16 mouse cellular contexts compared by ENCODE assay signal in genomic region chr12:83142507-83142906, GRCm38 (mm10).
DNase-seq lines count a peak whose midpoint lies in the region; ATAC-seq and TF ChIP-seq lines count a peak whose summit lies in the region.
"Had no signal": no experiment of that assay in that cellular context is flagged by ENCODE, and none has a peak within 500 bp of the region (broad histone marks: within the 10 kb centered on the region; RNA-seq: fewer than 3 reads in every experiment).

No protein-coding gene starts in this region.

- 0 out of 2 replicates have a peak, but pooled peaks have one; percentile 50 for ATAC-seq in hindbrain, postnatal 0 days
- ATAC-seq in hindbrain, embryonic 12.5 days (ENCODE audit: low FRiP score): no peak
- ATAC-seq in megakaryocyte progenitor cell, adult 5-6 weeks (replicated peaks; ENCODE audit: poor library complexity): no peak
- ATAC-seq: forebrain, embryonic 14.5 days; lung, postnatal 0 days had no signal

- H3K4me1 ChIP-seq in heart, embryonic 10.5 days: peaks cover 56% of the 10 kb centered on the region
- H3K4me1 ChIP-seq in heart, adult 2 months (ENCODE audit: control insufficient read depth, insufficient read depth, low read length): peaks cover 10% of the 10 kb centered on the region
- H3K4me1 ChIP-seq in hindbrain, postnatal 0 days (ENCODE audit: insufficient read depth, low read length): peaks cover 5% of the 10 kb centered on the region; the same call in 1 of the 2 replicates
- peaks cover 7% of the 10 kb centered on the region for H3K4me1 ChIP-seq in hindbrain, embryonic 12.5 days
- H3K4me1 ChIP-seq in kidney, adult 2 months (ENCODE audit: control insufficient read depth, insufficient read depth, low read length): no peaks in the 10 kb centered on the region
- H3K4me1 ChIP-seq: stomach, embryonic 15.5 days had no signal

- no peaks in the 10 kb centered on the region for H3K79me2 ChIP-seq in heart, adult 2 months (replicated peaks; ENCODE audit: control insufficient read depth, insufficient read depth, low read length)

- DNase-seq in heart, embryonic 10.5 days (ENCODE audit: low spot score): no peak
- DNase-seq in heart, adult 2 months: no peak
- DNase-seq in hindbrain, postnatal 0 days (ENCODE audit: low spot score): no peak
- peak; percentile 62 for DNase-seq in Muller cell, postnatal 12 days (ENCODE audit: inconsistent ontology term)
- DNase-seq in heart, postnatal 4 days: peak; percentile 50
- DNase-seq in kidney, adult 2 months: no peak
- DNase-seq: adrenal gland, postnatal 25 days; kidney, adult 11 months; layer of hippocampus, adult 9-11 months had no signal

- H3K9ac ChIP-seq in heart, adult 2 months (ENCODE audit: low read depth, low read length): no peak overlapping the region
- no peak overlapping the region for H3K9ac ChIP-seq in hindbrain, postnatal 0 days (replicated peaks; ENCODE audit: low read length)
- no peak overlapping the region for H3K9ac ChIP-seq in hindbrain, embryonic 12.5 days
- H3K9ac ChIP-seq: hindbrain, embryonic 14.5 days; stomach, embryonic 15.5 days had no signal

- H3K4me3 ChIP-seq in heart, embryonic 10.5 days: no peak overlapping the region
- H3K4me3 ChIP-seq in heart, adult 2 months: no peak overlapping the region
- H3K4me3 ChIP-seq in hindbrain, postnatal 0 days (ENCODE audit: low read length): no peak overlapping the region
- H3K4me3 ChIP-seq in hindbrain, embryonic 12.5 days: no peak overlapping the region
- no peak overlapping the region for H3K4me3 ChIP-seq in kidney, adult 2 months (ENCODE audit: insufficient read depth, low read depth, low read length)
- H3K4me3 ChIP-seq: megakaryocyte, embryonic 14.5 days; stomach, embryonic 15.5 days had no signal

- H3K4me2 ChIP-seq in hindbrain, postnatal 0 days (ENCODE audit: low read depth, low read length): no peak overlapping the region
- H3K4me2 ChIP-seq in hindbrain, embryonic 12.5 days (replicated peaks): no peak overlapping the region
- H3K4me2 ChIP-seq: hindbrain, embryonic 14.5 days; stomach, embryonic 15.5 days had no signal

- H3K27me3 ChIP-seq in heart, embryonic 10.5 days (ENCODE audit: insufficient read depth, poor library complexity, severe bottlenecking): no peaks in the 10 kb centered on the region
- H3K27me3 ChIP-seq in heart, adult 2 months (ENCODE audit: control insufficient read depth, insufficient read depth, low read length): no peaks in the 10 kb centered on the region
- no peaks in the 10 kb centered on the region for H3K27me3 ChIP-seq in hindbrain, postnatal 0 days (ENCODE audit: insufficient read depth, low read length)
- H3K27me3 ChIP-seq in hindbrain, embryonic 12.5 days: no peaks in the 10 kb centered on the region
- no peaks in the 10 kb centered on the region for H3K27me3 ChIP-seq in kidney, adult 2 months (replicated peaks; ENCODE audit: control insufficient read depth, insufficient read depth, low read length)
- H3K27me3 ChIP-seq: stomach, embryonic 15.5 days had no signal

- intact Hi-C loops in heart, adult 2 months (cut with DNase I): no loop called here

- WGBS in heart, embryonic 10.5 days: 16% methylated on average over 2 of the region's 2 CpGs
- WGBS in heart, adult 2 months: 41% methylated on average over 2 of the region's 2 CpGs
- WGBS in hindbrain, postnatal 0 days: 45% methylated on average over 2 of the region's 2 CpGs
- WGBS in hindbrain, embryonic 12.5 days: 68% methylated on average over 2 of the region's 2 CpGs
- whole genome bisulfite sequencing in kidney, adult 2 months: 79% methylated on average over 2 of the region's 2 CpGs

- H3K36me3 ChIP-seq in heart, embryonic 10.5 days: no peaks in the 10 kb centered on the region
- H3K36me3 ChIP-seq in heart, adult 2 months (ENCODE audit: control insufficient read depth, insufficient read depth, low read length): no peaks in the 10 kb centered on the region
- H3K36me3 ChIP-seq in hindbrain, postnatal 0 days (ENCODE audit: insufficient read depth, low read length): no peaks in the 10 kb centered on the region
- H3K36me3 ChIP-seq in hindbrain, embryonic 12.5 days: no peaks in the 10 kb centered on the region
- no peaks in the 10 kb centered on the region for H3K36me3 ChIP-seq in kidney, adult 2 months (ENCODE audit: control insufficient read depth, insufficient read depth, low read length)
- H3K36me3 ChIP-seq: stomach, embryonic 15.5 days had no signal

- TF ChIP-seq EP300 in heart, adult 2 months (IDR thresholded peaks at IDR 0.05; ENCODE audit: insufficient read depth, low read depth, low read length): no peak

- TF ChIP-seq CTCF in heart, adult 2 months (IDR thresholded peaks at IDR 0.05): no peak
- no peak for TF ChIP-seq CTCF in hindbrain, postnatal 0 days (IDR thresholded peaks at IDR 0.05; ENCODE audit: low read depth)
- TF ChIP-seq CTCF in kidney, adult 2 months (conservative IDR thresholded peaks at IDR 0.05; ENCODE audit: insufficient read depth, insufficient read length, low read depth, low read length): no peak

- no peak for TF ChIP-seq POLR2A in heart, adult 2 months (IDR thresholded peaks at IDR 0.05; ENCODE audit: insufficient read depth, low read depth, low read length)
- no peak for TF ChIP-seq POLR2A in kidney, adult 2 months (IDR thresholded peaks at IDR 0.05; ENCODE audit: low read depth, low read length)

- no peaks in the 10 kb centered on the region for H3K9me3 ChIP-seq in heart, embryonic 10.5 days
- H3K9me3 ChIP-seq in hindbrain, postnatal 0 days (ENCODE audit: low read length): no peaks in the 10 kb centered on the region
- no peaks in the 10 kb centered on the region for H3K9me3 ChIP-seq in hindbrain, embryonic 12.5 days (replicated peaks)
- H3K9me3 ChIP-seq: stomach, embryonic 15.5 days had no signal

- peak overlapping the region; percentile 66 for H3K27ac ChIP-seq in heart, embryonic 10.5 days
- no peak overlapping the region for H3K27ac ChIP-seq in heart, adult 2 months
- no peak overlapping the region for H3K27ac ChIP-seq in hindbrain, postnatal 0 days
- H3K27ac ChIP-seq in hindbrain, embryonic 12.5 days: no peak overlapping the region
- no peak overlapping the region for H3K27ac ChIP-seq in kidney, adult 2 months (ENCODE audit: insufficient read depth, low read depth, low read length)
- H3K27ac ChIP-seq: hindbrain, embryonic 14.5 days; stomach, embryonic 15.5 days had no signal

Comparison
In these comparisons a context has a peak if more than half of its experiments do, and no peak if none do; other contexts are left out.
1. DNase-seq: peak in Muller cell, postnatal 12 days (single experiment) and heart, postnatal 4 days (single experiment); none in heart, embryonic 10.5 days (single experiment), heart, adult 2 months (0 of 2), hindbrain, postnatal 0 days (single experiment) and kidney, adult 2 months (single experiment).